Mouse (Mus musculus): ENCODE results near the gene Ly6g5c. TPM values are rescaled to one million over a fixed set of nuclear protein-coding genes. Genes with fewer than 3 reads are reported as not detected.

Ly6g5c gene
- polyA plus RNA-seq, 2 experiments: not detected

GRCm38 (mm10) chr17:35158850-35159593 is 50.9 kb downstream of the Ly6g5c start:
- no peak overlapping the region for H3K27ac ChIP-seq (replicated peaks; ENCODE audit: low read depth, low read length)
- 94% methylated on average over 16 of the region's 16 CpGs for WGBS
- DNase-seq (ENCODE audit: low spot score): no peak
- no peaks in the 10 kb centered on the region for H3K27me3 ChIP-seq (ENCODE audit: control insufficient read depth, insufficient read depth, low read length)
- no peak for TF ChIP-seq POLR2A (IDR thresholded peaks at IDR 0.05; ENCODE audit: borderline replicate concordance, extremely low read depth, insufficient read depth, insufficient read length)
- no peak for ATAC-seq (ENCODE audit: low FRiP score, low read depth)
- no peak overlapping the region for H3K9ac ChIP-seq (ENCODE audit: low read depth, low read length, severe bottlenecking)
- H3K4me3 ChIP-seq (replicated peaks; ENCODE audit: low read length): no peak overlapping the region
- H3K4me1 ChIP-seq (ENCODE audit: control insufficient read depth, insufficient read depth, low read length): peaks cover 6% of the 10 kb centered on the region
- no peaks in the 10 kb centered on the region for H3K9me3 ChIP-seq (ENCODE audit: control insufficient read depth, low read length)
- H3K36me3 ChIP-seq (ENCODE audit: control insufficient read depth, insufficient read depth, low read length): peaks cover 87% of the 10 kb centered on the region
- H3K4me2 ChIP-seq (replicated peaks; ENCODE audit: low read depth, low read length, severe bottlenecking): no peak overlapping the region

GRCm38 (mm10) chr17:35159638-35160037 is 51.6 kb downstream of the Ly6g5c start:
- Histone ChIP-seq H3K4me1 (ENCODE audit: control insufficient read depth, insufficient read depth, low read length) (peaks cover 6% of the 10 kb centered on the region), H3K36me3 (ENCODE audit: control insufficient read depth, insufficient read depth, low read length) (peaks cover 81% of the 10 kb centered on the region), H3K4me2 (replicated peaks; ENCODE audit: low read depth, low read length, severe bottlenecking) (no peak overlapping the region), H3K9me3 (ENCODE audit: control insufficient read depth, low read length) (no peaks in the 10 kb centered on the region), H3K9ac (ENCODE audit: low read depth, low read length, severe bottlenecking) (no peak overlapping the region), H3K4me3 (replicated peaks; ENCODE audit: low read length) (no peak overlapping the region), H3K27ac (replicated peaks; ENCODE audit: low read depth, low read length) (no peak overlapping the region), H3K27me3 (ENCODE audit: control insufficient read depth, insufficient read depth, low read length) (no peaks in the 10 kb centered on the region)
- DNase-seq (ENCODE audit: low spot score) (no peak), ATAC-seq (ENCODE audit: low FRiP score, low read depth) (no peak)
- TF ChIP-seq POLR2A (IDR thresholded peaks at IDR 0.05; ENCODE audit: borderline replicate concordance, extremely low read depth, insufficient read depth, insufficient read length): no peak
- 88% methylated on average over 7 of the region's 7 CpGs for WGBS

DNA sequence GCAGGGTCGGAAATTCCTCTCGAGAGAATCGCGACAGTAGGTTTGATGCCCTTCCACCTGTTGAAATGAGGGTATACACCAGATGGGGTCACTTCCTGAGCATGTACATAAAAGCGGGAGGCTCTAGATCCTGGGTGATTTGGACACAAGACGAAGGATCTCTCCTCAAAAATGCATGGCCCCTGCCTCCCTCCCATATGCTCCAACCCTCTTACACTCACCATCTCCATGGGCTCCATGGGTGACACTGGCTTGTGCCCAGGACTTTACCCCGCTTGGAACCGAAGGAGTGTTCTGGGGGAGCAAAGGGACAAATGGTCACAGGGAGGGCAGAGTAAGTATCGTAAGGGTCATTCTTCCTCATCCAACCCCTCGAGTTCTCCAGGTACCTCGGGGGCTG is 53.3 kb downstream of the Ly6g5c start:
- no peak for TF ChIP-seq POLR2A (IDR thresholded peaks at IDR 0.05; ENCODE audit: borderline replicate concordance, extremely low read depth, insufficient read depth, insufficient read length)
- no peak overlapping the region for H3K4me2 ChIP-seq (replicated peaks; ENCODE audit: low read depth, low read length, severe bottlenecking)

More for the DNA sequence above, 53.3 kb downstream of the Ly6g5c start:
- Histone ChIP-seq H3K27ac (replicated peaks; ENCODE audit: low read depth, low read length) (no peak overlapping the region), H3K36me3 (ENCODE audit: control insufficient read depth, insufficient read depth, low read length) (peaks cover 63% of the 10 kb centered on the region), H3K4me3 (replicated peaks; ENCODE audit: low read length) (0 out of 2 replicates have a peak overlapping the region, but pooled peaks have one; percentile 2), H3K27me3 (ENCODE audit: control insufficient read depth, insufficient read depth, low read length) (no peaks in the 10 kb centered on the region), H3K9ac (ENCODE audit: low read depth, low read length, severe bottlenecking) (no peak overlapping the region), H3K9me3 (ENCODE audit: control insufficient read depth, low read length) (no peaks in the 10 kb centered on the region), H3K4me1 (ENCODE audit: control insufficient read depth, insufficient read depth, low read length) (peaks cover 13% of the 10 kb centered on the region)
- no peak for ATAC-seq (ENCODE audit: low FRiP score, low read depth)
- no peak for DNase-seq (ENCODE audit: low spot score)
- WGBS: 84% methylated on average over 11 of the region's 11 CpGs

Other genes starting within 250 kb of the Ly6g5c start
Only the 30 nearest of the 43 such genes appear.
- gene Hspa1l, start 135.6 kb upstream of the Ly6g5c start, polyA plus RNA-seq (2012; rRNA removed): 0.44 and 0.47 TPM in 2 replicates
- 0.85 and 1.4 TPM in 2 replicates for gene Hspa1l, start 135.6 kb upstream of the Ly6g5c start, polyA plus RNA-seq (2014; fragmentation: Nextera tagmentation; extraction: Ambion mirVana)
- 186 and 233 TPM in 2 replicates for gene Lsm2, start 126.4 kb upstream of the Ly6g5c start, polyA plus RNA-seq (2012; rRNA removed)
- gene Lsm2, start 126.4 kb upstream of the Ly6g5c start, polyA plus RNA-seq (2014; fragmentation: Nextera tagmentation; extraction: Ambion mirVana): 170 and 178 TPM in 2 replicates
- 163 and 216 TPM in 2 replicates for gene Vars, start 107.3 kb upstream of the Ly6g5c start, polyA plus RNA-seq (2012; rRNA removed)
- gene Vars, start 107.3 kb upstream of the Ly6g5c start, polyA plus RNA-seq (2014; fragmentation: Nextera tagmentation; extraction: Ambion mirVana): 88.3 and 100 TPM in 2 replicates
- 0.64 and 0.85 TPM in 2 replicates for gene Vwa7, start 91.7 kb upstream of the Ly6g5c start, polyA plus RNA-seq (2012; rRNA removed)
- gene Vwa7, start 91.7 kb upstream of the Ly6g5c start, polyA plus RNA-seq (2014; fragmentation: Nextera tagmentation; extraction: Ambion mirVana): 0.11 and 0.15 TPM in 2 replicates
- gene Sapcd1, start 80.3 kb upstream of the Ly6g5c start, polyA plus RNA-seq (2012; rRNA removed): 12.0 and 15.2 TPM in 2 replicates
- gene Sapcd1, start 80.3 kb upstream of the Ly6g5c start, polyA plus RNA-seq (2014; fragmentation: Nextera tagmentation; extraction: Ambion mirVana): 12.5 and 13.7 TPM in 2 replicates
- gene Msh5, start 61.5 kb upstream of the Ly6g5c start, polyA plus RNA-seq (2012; rRNA removed): 6.4 and 6.5 TPM in 2 replicates
- 3.4 and 3.5 TPM in 2 replicates for gene Msh5, start 61.5 kb upstream of the Ly6g5c start, polyA plus RNA-seq (2014; fragmentation: Nextera tagmentation; extraction: Ambion mirVana)
- gene Clic1, start 58.3 kb upstream of the Ly6g5c start, polyA plus RNA-seq (2012; rRNA removed): 229 and 236 TPM in 2 replicates
- 103 and 108 TPM in 2 replicates for gene Clic1, start 58.3 kb upstream of the Ly6g5c start, polyA plus RNA-seq (2014; fragmentation: Nextera tagmentation; extraction: Ambion mirVana)
- 271 and 326 TPM in 2 replicates for gene Ddah2, start 49.2 kb upstream of the Ly6g5c start, polyA plus RNA-seq (2012; rRNA removed)
- 358 and 403 TPM in 2 replicates for gene Ddah2, start 49.2 kb upstream of the Ly6g5c start, polyA plus RNA-seq (2014; fragmentation: Nextera tagmentation; extraction: Ambion mirVana)
- gene Ly6g6c, start 42.9 kb upstream of the Ly6g5c start, polyA plus RNA-seq (2012; rRNA removed): 3.4 and 5.5 TPM in 2 replicates
- 10.4 and 22.3 TPM in 2 replicates for gene Ly6g6c, start 42.9 kb upstream of the Ly6g5c start, polyA plus RNA-seq (2014; fragmentation: Nextera tagmentation; extraction: Ambion mirVana)
- 0.45 and 0.47 TPM in 2 replicates for gene Mpig6b, start 42.1 kb upstream of the Ly6g5c start, polyA plus RNA-seq (2012; rRNA removed)
- gene Mpig6b, start 42.1 kb upstream of the Ly6g5c start, polyA plus RNA-seq (2014; fragmentation: Nextera tagmentation; extraction: Ambion mirVana): 0.64 and 1.3 TPM in 2 replicates
- 14.2 and 14.8 TPM in 2 replicates for gene Ly6g6e, start 31.4 kb upstream of the Ly6g5c start, polyA plus RNA-seq (2012; rRNA removed)
- gene Ly6g6e, start 31.4 kb upstream of the Ly6g5c start, polyA plus RNA-seq (2014; fragmentation: Nextera tagmentation; extraction: Ambion mirVana): 18.0 and 28.4 TPM in 2 replicates
- 1.3 and 2.3 TPM in 2 replicates for gene Ly6g6d, start 30.2 kb upstream of the Ly6g5c start, polyA plus RNA-seq (2012; rRNA removed)
- gene Ly6g6d, start 30.2 kb upstream of the Ly6g5c start, polyA plus RNA-seq (2014; fragmentation: Nextera tagmentation; extraction: Ambion mirVana): 2.0 TPM in 1 of 2 replicates, not detected in the other
- gene Ly6g6f, start 22.7 kb upstream of the Ly6g5c start, polyA plus RNA-seq (2012; rRNA removed): 0.14 and 0.73 TPM in 2 replicates
- gene Ly6g6f, start 22.7 kb upstream of the Ly6g5c start, polyA plus RNA-seq (2014; fragmentation: Nextera tagmentation; extraction: Ambion mirVana): 0.28 TPM in 1 of 2 replicates, not detected in the other
- 98.6 and 157 TPM in 2 replicates for gene Abhd16a, start 19.0 kb upstream of the Ly6g5c start, polyA plus RNA-seq (2012; rRNA removed)
- gene Abhd16a, start 19.0 kb upstream of the Ly6g5c start, polyA plus RNA-seq (2014; fragmentation: Nextera tagmentation; extraction: Ambion mirVana): 78.0 and 88.3 TPM in 2 replicates
- 2.1 and 3.5 TPM in 2 replicates for gene Ly6g5b, start 7.1 kb downstream of the Ly6g5c start, polyA plus RNA-seq (2012; rRNA removed)
- gene Ly6g5b, start 7.1 kb downstream of the Ly6g5c start, polyA plus RNA-seq (2014; fragmentation: Nextera tagmentation; extraction: Ambion mirVana): 0.59 and 0.68 TPM in 2 replicates
- 13.6 and 15.1 TPM in 2 replicates for gene Gpank1, start 13.2 kb downstream of the Ly6g5c start, polyA plus RNA-seq (2012; rRNA removed)
- 17.5 and 20.0 TPM in 2 replicates for gene Gpank1, start 13.2 kb downstream of the Ly6g5c start, polyA plus RNA-seq (2014; fragmentation: Nextera tagmentation; extraction: Ambion mirVana)
- gene Csnk2b, start 13.8 kb downstream of the Ly6g5c start, polyA plus RNA-seq (2012; rRNA removed): 181 and 250 TPM in 2 replicates
- 275 and 308 TPM in 2 replicates for gene Csnk2b, start 13.8 kb downstream of the Ly6g5c start, polyA plus RNA-seq (2014; fragmentation: Nextera tagmentation; extraction: Ambion mirVana)
- 5.7 and 6.6 TPM in 2 replicates for gene D17H6S53E, start 18.1 kb downstream of the Ly6g5c start, polyA plus RNA-seq (2012; rRNA removed)
- 6.4 and 8.2 TPM in 2 replicates for gene D17H6S53E, start 18.1 kb downstream of the Ly6g5c start, polyA plus RNA-seq (2014; fragmentation: Nextera tagmentation; extraction: Ambion mirVana)
- 1.1 and 1.7 TPM in 2 replicates for gene Apom, start 23.8 kb downstream of the Ly6g5c start, polyA plus RNA-seq (2012; rRNA removed)
- 0.26 TPM in 1 of 2 replicates, not detected in the other for gene Apom, start 23.8 kb downstream of the Ly6g5c start, polyA plus RNA-seq (2014; fragmentation: Nextera tagmentation; extraction: Ambion mirVana)
- 265 and 361 TPM in 2 replicates for gene Bag6, start 26.9 kb downstream of the Ly6g5c start, polyA plus RNA-seq (2012; rRNA removed)
- 76.2 and 82.8 TPM in 2 replicates for gene Bag6, start 26.9 kb downstream of the Ly6g5c start, polyA plus RNA-seq (2014; fragmentation: Nextera tagmentation; extraction: Ambion mirVana)
- gene Prrc2a, start 56.6 kb downstream of the Ly6g5c start, polyA plus RNA-seq (2012; rRNA removed): 404 and 512 TPM in 2 replicates
- 192 and 196 TPM in 2 replicates for gene Prrc2a, start 56.6 kb downstream of the Ly6g5c start, polyA plus RNA-seq (2014; fragmentation: Nextera tagmentation; extraction: Ambion mirVana)
- 4.0 and 4.8 TPM in 2 replicates for gene Aif1, start 67.8 kb downstream of the Ly6g5c start, polyA plus RNA-seq (2012; rRNA removed)
- gene Aif1, start 67.8 kb downstream of the Ly6g5c start, polyA plus RNA-seq (2014; fragmentation: Nextera tagmentation; extraction: Ambion mirVana): 13.1 and 15.7 TPM in 2 replicates
- gene Lst1, start 80.2 kb downstream of the Ly6g5c start, polyA plus RNA-seq (2012; rRNA removed): 21.8 and 24.4 TPM in 2 replicates
- 23.2 and 29.2 TPM in 2 replicates for gene Lst1, start 80.2 kb downstream of the Ly6g5c start, polyA plus RNA-seq (2014; fragmentation: Nextera tagmentation; extraction: Ambion mirVana)
- 1.7 and 3.0 TPM in 2 replicates for gene Ltb, start 86.2 kb downstream of the Ly6g5c start, polyA plus RNA-seq (2012; rRNA removed)
- 1.1 and 1.4 TPM in 2 replicates for gene Ltb, start 86.2 kb downstream of the Ly6g5c start, polyA plus RNA-seq (2014; fragmentation: Nextera tagmentation; extraction: Ambion mirVana)
- 1.1 and 1.3 TPM in 2 replicates for gene Tnf, start 93.7 kb downstream of the Ly6g5c start, polyA plus RNA-seq (2012; rRNA removed)
- 0.28 and 0.73 TPM in 2 replicates for gene Tnf, start 93.7 kb downstream of the Ly6g5c start, polyA plus RNA-seq (2014; fragmentation: Nextera tagmentation; extraction: Ambion mirVana)
- 0.36 and 0.39 TPM in 2 replicates for gene Lta, start 97.1 kb downstream of the Ly6g5c start, polyA plus RNA-seq (2012; rRNA removed)
- 0.14 TPM in 1 of 2 replicates, not detected in the other for gene Lta, start 97.1 kb downstream of the Ly6g5c start, polyA plus RNA-seq (2014; fragmentation: Nextera tagmentation; extraction: Ambion mirVana)
- gene Gm16181, start 112.6 kb downstream of the Ly6g5c start, polyA plus RNA-seq (2012; rRNA removed): 0.26 TPM in 1 of 2 replicates, not detected in the other
- not detected in 2 replicates for gene Gm16181, start 112.6 kb downstream of the Ly6g5c start, polyA plus RNA-seq (2014; fragmentation: Nextera tagmentation; extraction: Ambion mirVana)
- gene Atp6v1g2, start 125.4 kb downstream of the Ly6g5c start, polyA plus RNA-seq (2012; rRNA removed): 11.2 and 12.0 TPM in 2 replicates
- 3.6 and 4.9 TPM in 2 replicates for gene Atp6v1g2, start 125.4 kb downstream of the Ly6g5c start, polyA plus RNA-seq (2014; fragmentation: Nextera tagmentation; extraction: Ambion mirVana)
- 17.0 and 19.6 TPM in 2 replicates for gene Nfkbil1, start 127.5 kb downstream of the Ly6g5c start, polyA plus RNA-seq (2012; rRNA removed)
- gene Nfkbil1, start 127.5 kb downstream of the Ly6g5c start, polyA plus RNA-seq (2014; fragmentation: Nextera tagmentation; extraction: Ambion mirVana): 4.9 and 5.9 TPM in 2 replicates
- gene Ddx39b, start 133.5 kb downstream of the Ly6g5c start, polyA plus RNA-seq (2012; rRNA removed): 877 and 1,003 TPM in 2 replicates
- 416 and 445 TPM in 2 replicates for gene Ddx39b, start 133.5 kb downstream of the Ly6g5c start, polyA plus RNA-seq (2014; fragmentation: Nextera tagmentation; extraction: Ambion mirVana)